Mouse (Mus musculus) retina, embryonic 14.5 days (tissue): ENCODE data around the gene Clk3.
A peak's percentile ranks its signal among the peaks of the same experiment; 100 is the strongest.
"Not testable (repeated sequence)": the region's sequence is repeated elsewhere in the genome, so short reads cannot be mapped to it uniquely, and the experiment has no call there.

Source experiments
- DNase-seq: peaks from one replicate; pipeline ENCODE4 v3.0.0-alpha.2; 2015; ENCODE audit warnings: low spot score

The Clk3 gene

DNA sequence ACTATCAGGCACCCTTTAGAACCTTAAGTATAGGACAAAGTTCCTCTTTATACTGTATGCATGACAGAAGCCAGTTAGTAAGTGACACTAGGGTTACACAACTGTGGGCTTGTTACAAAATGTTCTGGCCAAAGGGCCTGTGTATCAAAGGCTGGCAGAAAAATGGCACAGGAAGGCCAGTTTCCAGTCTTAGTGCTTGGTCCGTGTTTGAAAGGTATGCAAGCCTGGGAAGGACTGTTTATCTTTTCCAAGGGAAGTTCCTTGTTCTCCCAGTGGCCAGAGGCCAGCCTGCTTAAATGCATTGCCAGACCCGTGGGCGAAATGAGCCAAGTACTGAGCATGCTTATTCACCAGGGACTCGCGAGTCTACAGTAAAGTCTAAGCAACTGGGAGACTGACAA is 42.3 kb downstream of the Clk3 start:
- no peak for DNase-seq

DNA sequence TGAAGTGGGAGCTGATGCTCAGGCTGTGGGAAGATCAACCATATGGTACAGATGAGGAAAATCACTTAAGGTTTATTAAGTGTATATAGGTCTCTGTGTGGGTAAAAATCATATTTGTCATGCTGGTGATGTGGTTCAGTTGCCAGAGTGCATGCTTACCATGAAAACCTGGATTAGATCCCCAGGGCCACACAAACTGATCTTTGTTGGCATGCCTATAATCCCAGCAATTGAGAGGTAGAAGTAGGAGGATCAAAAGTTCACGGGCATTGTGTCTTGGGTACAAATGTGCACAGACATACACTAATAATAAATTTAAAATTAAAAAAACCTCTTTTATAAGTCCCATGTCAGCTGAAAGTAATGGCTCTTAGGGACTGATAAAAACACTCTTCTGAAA is 43.3 kb downstream of the Clk3 start:
- DNase-seq: no peak

DNA sequence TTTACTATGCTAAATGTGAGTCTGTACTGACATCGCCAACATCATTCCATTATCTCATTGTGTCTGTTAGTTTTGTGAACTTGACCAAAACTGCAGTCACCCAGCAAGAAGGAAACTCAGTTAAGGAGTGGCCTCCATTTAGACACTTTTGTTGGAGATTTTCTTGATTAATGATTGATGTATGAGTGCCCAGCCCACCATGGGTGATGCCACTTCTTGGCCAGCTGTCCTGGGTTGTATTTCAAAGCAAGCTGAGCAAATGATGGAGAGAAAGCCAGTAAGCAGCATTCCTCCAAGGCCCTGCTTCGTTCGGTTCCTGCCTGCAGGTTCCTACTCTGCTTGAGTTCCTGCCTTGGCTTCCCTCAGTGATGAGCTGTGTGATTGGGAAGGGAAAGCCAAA is 44.9 kb downstream of the Clk3 start:
- DNase-seq: no peak

DNA sequence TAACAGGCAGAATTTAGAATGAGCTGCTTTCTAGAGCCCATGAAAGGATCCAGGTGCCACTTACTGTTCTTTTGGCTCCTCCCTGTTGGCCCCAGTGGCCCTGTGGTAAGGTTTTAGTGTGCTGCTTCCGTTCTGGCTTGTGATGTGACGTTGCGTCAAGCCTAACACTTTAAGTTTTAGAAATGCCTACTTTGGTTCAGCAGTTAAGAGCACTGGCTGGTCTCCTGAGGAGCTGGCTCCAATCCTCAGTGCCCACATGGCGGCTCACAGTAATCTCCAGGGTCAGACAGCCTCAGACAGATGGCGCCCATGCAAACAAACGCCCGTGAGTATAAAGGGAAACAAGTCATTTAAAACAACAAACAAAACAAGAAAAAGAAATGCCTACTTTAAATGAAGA is 47.3 kb downstream of the Clk3 start:
- DNase-seq: no peak

- DNase-seq: no peak
Measured at GRCm38 (mm10) chr9:57712194-57712593, 53.5 kb downstream of the Clk3 start.

GRCm38 (mm10) chr9:57710214-57710613 is 55.4 kb downstream of the Clk3 start:
- DNase-seq: not testable (repeated sequence)

GRCm38 (mm10) chr9:57708720-57709274 is 56.9 kb downstream of the Clk3 start:
- peak; percentile 46 for DNase-seq

DNA sequence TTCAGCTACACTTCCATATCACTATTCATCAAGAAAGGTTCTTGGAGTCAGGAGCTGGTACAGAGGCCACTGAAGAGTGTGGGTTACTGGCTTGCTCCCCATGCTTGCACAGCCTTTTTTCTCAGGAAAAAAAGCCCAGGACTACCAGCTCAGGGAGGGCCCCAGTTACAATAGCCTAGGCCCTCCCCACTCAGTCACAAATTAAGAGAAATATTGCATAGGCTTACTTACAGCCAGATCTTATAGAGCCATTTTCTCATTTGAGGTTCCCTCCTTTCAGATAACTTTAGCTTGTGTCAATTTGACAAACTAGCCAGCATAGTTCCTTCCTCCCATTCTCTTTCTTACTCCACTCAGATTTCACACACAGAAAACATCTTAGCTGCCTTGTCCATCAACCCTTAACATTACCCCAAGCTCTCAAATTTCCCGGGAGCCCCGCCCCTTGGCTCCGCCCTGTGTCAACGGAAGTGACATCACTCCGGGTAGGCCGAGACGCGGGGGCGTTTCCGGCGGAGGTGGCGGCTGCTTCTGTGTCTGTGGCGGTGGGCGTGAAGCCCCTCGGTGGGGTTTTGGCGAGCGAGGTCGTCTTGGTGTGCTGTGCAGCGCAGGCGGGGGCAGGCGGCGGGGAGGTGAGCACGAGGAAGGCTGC is 57.5 kb downstream of the Clk3 start, which contains the start of gene Edc3:
Edc3 (plus strand) TSS at position 473 of the 652 bp plus-strand sequence.
- DNase-seq: peak; percentile 89

- no peak for DNase-seq
Measured at GRCm38 (mm10) chr9:57706496-57706895, 59.2 kb downstream of the Clk3 start.
